Mouse (Mus musculus) midbrain, embryonic 10.5 days (tissue): ENCODE measurements around the gene Dhx40. TPM values are rescaled to one million over a fixed set of nuclear protein-coding genes. Genes with fewer than 3 reads are reported as not detected.

Experiments used
- DNase-seq: peaks from one replicate; pipeline ENCODE4 v3.0.0-alpha.2; 2017; ENCODE audit warnings: low spot score
- H3K27ac ChIP-seq: fragments of 300-500 bp; sonication (generic); replicated peaks from 2 replicates; pipeline ENCODE4 v1.5.1; 2016; ENCODE audit warnings: mild to moderate bottlenecking
- H3K27me3 ChIP-seq: fragments of 300-500 bp; sonication (generic); 2 replicates; pipeline ENCODE4 v1.6.1; 2016; ENCODE audit warnings: low read depth, mild to moderate bottlenecking; ENCODE audit not compliant: poor library complexity, severe bottlenecking
- H3K36me3 ChIP-seq: fragments of 300-500 bp; sonication (generic); 2 replicates; pipeline ENCODE4 v1.6.1; 2016; ENCODE audit warnings: mild to moderate bottlenecking, moderate library complexity
- H3K4me1 ChIP-seq: fragments of 300-500 bp; sonication (generic); 2 replicates; pipeline ENCODE4 v1.6.1; 2016
- H3K4me3 ChIP-seq: fragments of 300-500 bp; sonication (generic); 2 replicates; pipeline ENCODE4 v1.5.1; 2016; ENCODE audit warnings: mild to moderate bottlenecking, moderate library complexity
- H3K9me3 ChIP-seq: fragments of 300-500 bp; sonication (generic); replicated peaks from 2 replicates; pipeline ENCODE4 v1.6.1; 2016; ENCODE audit warnings: mild to moderate bottlenecking
- WGBS: fragments of 180-500 bp; shearing (Covaris S2); methylation state at CpG from one replicate; pipeline ENCODE4 v1.1.7; 2016; 5-methylcytosine and 5-hydroxymethylcytosine counted together
- polyA plus RNA-seq: library from polyadenylated mRNA; unstranded; fragments of >200 nt; fragmentation: Nextera tagmentation; extraction: Ambion mirVana; gene quantifications from 2 replicates; pipeline ENCODE4 v1.2.1, GENCODE M21; 2016

Dhx40 gene
- 41.7 and 46.1 TPM in 2 replicates for polyA plus RNA-seq

- Histone ChIP-seq H3K4me3 (peak within 1 kb of the TSS; percentile 85), H3K4me1 (peaks cover 12% of the 10 kb centered on the region), H3K9me3 (no peaks in the 10 kb centered on the region), H3K27ac (peak within 1 kb of the TSS; percentile 89), H3K27me3 (no peaks in the 10 kb centered on the region), H3K36me3 (peaks cover 38% of the 10 kb centered on the region)
- 5% methylated on average over 40 of the region's 40 CpGs for WGBS
- DNase-seq: peak; percentile 92
Observed at GRCm38 (mm10) chr11:86807505-86807989, at the start of gene Dhx40. Gene Dhx40 (minus strand): TSS chr11:86807746.

GRCm38 (mm10) chr11:86855639-86856425 lies 48.3 kb upstream of the Dhx40 start:
- no peak for DNase-seq
- WGBS: 78% methylated on average over 12 of the region's 12 CpGs
- Histone ChIP-seq H3K36me3 (no peaks in the 10 kb centered on the region), H3K9me3 (no peaks in the 10 kb centered on the region; the same call in 1 of the 2 replicates), H3K27me3 (no peaks in the 10 kb centered on the region), H3K27ac (0 out of 2 replicates have a peak overlapping the region, but pooled peaks have one; percentile 23), H3K4me3 (no peak overlapping the region), H3K4me1 (peaks cover 25% of the 10 kb centered on the region)

GRCm38 (mm10) chr11:86853081-86853480 lies 45.5 kb upstream of the Dhx40 start:
- 85% methylated on average over 3 of the region's 3 CpGs for WGBS
- no peak for DNase-seq
- H3K4me1 ChIP-seq: peaks cover 25% of the 10 kb centered on the region
- H3K9me3 ChIP-seq: 0 out of 2 replicates have a peak, but pooled peaks cover 2% of the 10 kb centered on the region
- no peaks in the 10 kb centered on the region for H3K27me3 ChIP-seq
- H3K27ac ChIP-seq: no peak overlapping the region
- H3K36me3 ChIP-seq: no peaks in the 10 kb centered on the region
- H3K4me3 ChIP-seq: no peak overlapping the region

- no peaks in the 10 kb centered on the region for H3K36me3 ChIP-seq
- DNase-seq: no peak
- H3K27me3 ChIP-seq: no peaks in the 10 kb centered on the region
- H3K9me3 ChIP-seq: 0 out of 2 replicates have a peak, but pooled peaks cover 2% of the 10 kb centered on the region
- 70% methylated on average over 13 of the region's 13 CpGs for WGBS
- H3K4me3 ChIP-seq: no peak overlapping the region
- H3K4me1 ChIP-seq: peaks cover 25% of the 10 kb centered on the region
- no peak overlapping the region for H3K27ac ChIP-seq
Observed at GRCm38 (mm10) chr11:86852534-86853054, 45.0 kb upstream of the Dhx40 start.

GRCm38 (mm10) chr11:86851714-86852533 lies 44.4 kb upstream of the Dhx40 start:
- no peaks in the 10 kb centered on the region for H3K27me3 ChIP-seq
- H3K36me3 ChIP-seq: no peaks in the 10 kb centered on the region
- no peak overlapping the region for H3K4me3 ChIP-seq
- 0 out of 2 replicates have a peak, but pooled peaks cover 2% of the 10 kb centered on the region for H3K9me3 ChIP-seq
- peaks cover 25% of the 10 kb centered on the region for H3K4me1 ChIP-seq
- 50% methylated on average over 7 of the region's 7 CpGs for WGBS
- no peak overlapping the region for H3K27ac ChIP-seq
- DNase-seq: no peak

GRCm38 (mm10) chr11:86851234-86851671 lies 43.7 kb upstream of the Dhx40 start:
- H3K27ac ChIP-seq: no peak overlapping the region
- 83% methylated on average over 7 of the region's 7 CpGs for WGBS

GRCm38 (mm10) chr11:86843831-86844230 lies 36.3 kb upstream of the Dhx40 start:
- Histone ChIP-seq H3K4me3 (no peak overlapping the region), H3K36me3 (no peaks in the 10 kb centered on the region), H3K9me3 (0 out of 2 replicates have a peak, but pooled peaks cover 2% of the 10 kb centered on the region), H3K27me3 (no peaks in the 10 kb centered on the region), H3K4me1 (peaks cover 29% of the 10 kb centered on the region), H3K27ac (no peak overlapping the region)
- 88% methylated on average over 5 of the region's 5 CpGs for WGBS
- no peak for DNase-seq

More at GRCm38 (mm10) chr11:86851234-86851671, 43.7 kb upstream of the Dhx40 start:
- H3K4me3 ChIP-seq: no peak overlapping the region
- 0 out of 2 replicates have a peak, but pooled peaks cover 2% of the 10 kb centered on the region for H3K9me3 ChIP-seq
- DNase-seq: no peak
- no peaks in the 10 kb centered on the region for H3K36me3 ChIP-seq
- no peaks in the 10 kb centered on the region for H3K27me3 ChIP-seq
- H3K4me1 ChIP-seq: peaks cover 24% of the 10 kb centered on the region

- Histone ChIP-seq H3K36me3 (no peaks in the 10 kb centered on the region), H3K27ac (peak overlapping the region; percentile 80), H3K4me3 (no peak overlapping the region), H3K27me3 (no peaks in the 10 kb centered on the region), H3K4me1 (peaks cover 30% of the 10 kb centered on the region), H3K9me3 (no peaks in the 10 kb centered on the region)
- 86% methylated on average over 8 of the region's 8 CpGs for WGBS
- no peak for DNase-seq
Observed at GRCm38 (mm10) chr11:86841261-86841660, 33.7 kb upstream of the Dhx40 start.

GRCm38 (mm10) chr11:86840511-86841154 lies 33.1 kb upstream of the Dhx40 start:
- peak overlapping the region; percentile 80 for H3K27ac ChIP-seq
- no peaks in the 10 kb centered on the region for H3K9me3 ChIP-seq
- peaks cover 30% of the 10 kb centered on the region for H3K4me1 ChIP-seq
- WGBS: 10% methylated on average over 3 of the region's 3 CpGs
- peak; percentile 57 for DNase-seq
- no peaks in the 10 kb centered on the region for H3K36me3 ChIP-seq
- H3K27me3 ChIP-seq: no peaks in the 10 kb centered on the region
- H3K4me3 ChIP-seq: no peak overlapping the region

GRCm38 (mm10) chr11:86839716-86840447 lies 32.3 kb upstream of the Dhx40 start:
- Histone ChIP-seq H3K9me3 (no peaks in the 10 kb centered on the region), H3K4me3 (no peak overlapping the region; the same call in 1 of the 2 replicates), H3K4me1 (peaks cover 34% of the 10 kb centered on the region), H3K36me3 (no peaks in the 10 kb centered on the region), H3K27me3 (no peaks in the 10 kb centered on the region), H3K27ac (peak overlapping the region; percentile 80)
- peak; percentile 47 for DNase-seq
- WGBS: 53% methylated on average over 7 of the region's 7 CpGs

- Histone ChIP-seq H3K4me1 (peaks cover 38% of the 10 kb centered on the region), H3K36me3 (no peaks in the 10 kb centered on the region), H3K4me3 (no peak overlapping the region), H3K27ac (0 out of 2 replicates have a peak overlapping the region, but pooled peaks have one; percentile 80), H3K27me3 (no peaks in the 10 kb centered on the region), H3K9me3 (no peaks in the 10 kb centered on the region)
- DNase-seq: no peak
- WGBS: 83% methylated on average over 1 of the region's 1 CpGs
Observed at GRCm38 (mm10) chr11:86838792-86839191, 31.2 kb upstream of the Dhx40 start.
